Mouse (Mus musculus) MEL (cell line): ENCODE data around the gene Ccdc175.

ENCODE experiments used
- CTCF ChIP-seq, 3 experiments: IDR thresholded peaks in 2 of 3; conservative IDR thresholded peaks in 1 of 3; 2 replicates each; pipeline ENCODE4 v1.5.1; 2011 to 2012; ENCODE audit warnings: low read length in 3 of 3, low read depth in 2 of 3, mild to moderate bottlenecking in 2 of 3, improper control_type of control experiment in 1 of 3, inconsistent platforms in 1 of 3, mixed read lengths in 1 of 3, moderate library complexity in 1 of 3; ENCODE audit not compliant: control insufficient read depth in 1 of 3, insufficient read depth in 1 of 3, poor library complexity in 1 of 3, severe bottlenecking in 1 of 3
- EP300 ChIP-seq, 2 experiments: IDR thresholded peaks; 2 replicates each; pipeline ENCODE4 v1.6.1; 2011; ENCODE audit warnings: improper control_type of control experiment in 2 of 2, low read length in 2 of 2, low read depth in 1 of 2, mild to moderate bottlenecking in 1 of 2
- ETS1 ChIP-seq: IDR thresholded peaks from 2 replicates; pipeline ENCODE4 v1.6.1; 2012; ENCODE audit warnings: low read depth, mild to moderate bottlenecking, inconsistent platforms, low read length, improper control_type of control experiment, moderate library complexity
- MAX ChIP-seq: IDR thresholded peaks from 2 replicates; pipeline ENCODE4 v1.6.1; 2011; ENCODE audit warnings: low read length, improper control_type of control experiment
- POLR2A ChIP-seq, 2 experiments: IDR thresholded peaks; 2 replicates each; pipeline ENCODE4 v1.6.1; 2011 to 2012; ENCODE audit warnings: low read length in 2 of 2, mild to moderate bottlenecking in 2 of 2, control low read depth in 1 of 2, improper control_type of control experiment in 1 of 2, low read depth in 1 of 2, moderate library complexity in 1 of 2; ENCODE audit not compliant: control insufficient read depth in 1 of 2, insufficient read depth in 1 of 2, poor library complexity in 1 of 2
- UBTF ChIP-seq: IDR thresholded peaks from 2 replicates; pipeline ENCODE4 v1.6.1; 2012; ENCODE audit warnings: low read depth, mild to moderate bottlenecking, inconsistent platforms, low read length, improper control_type of control experiment, moderate library complexity, borderline replicate concordance; ENCODE audit not compliant: insufficient read depth
- USF2 ChIP-seq, 2 experiments: IDR thresholded peaks; 2 replicates each; pipeline ENCODE4 v1.6.1; 2011 to 2012; ENCODE audit warnings: improper control_type of control experiment in 2 of 2, low read length in 2 of 2, borderline replicate concordance in 1 of 2, inconsistent platforms in 1 of 2, low read depth in 1 of 2, mild to moderate bottlenecking in 1 of 2; ENCODE audit not compliant: insufficient read depth in 1 of 2

DNA sequence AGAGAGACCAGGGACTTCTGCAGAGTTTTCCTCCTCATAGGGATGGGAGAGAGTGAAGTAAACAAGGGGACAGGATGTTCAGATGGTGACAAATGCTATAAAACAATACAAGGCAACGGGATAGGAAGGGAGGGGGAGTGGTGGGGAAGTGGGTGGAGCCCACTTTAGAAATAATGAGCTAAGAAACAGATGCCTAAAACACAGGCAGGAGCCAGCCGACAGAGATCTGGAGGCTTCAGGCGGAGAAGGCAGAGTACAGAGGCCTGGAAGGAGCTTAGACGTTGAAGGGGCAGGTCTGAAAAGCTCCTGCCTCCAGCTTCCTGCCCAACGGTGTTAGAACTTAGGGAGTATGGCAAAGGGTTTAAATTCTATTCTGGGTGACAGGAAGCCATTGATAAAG is 28.7 kb upstream of the Ccdc175 start:
- TF ChIP-seq POLR2A (IDR thresholded peaks at IDR 0.05; ENCODE audit: control insufficient read depth in 1 of 2, insufficient read depth in 1 of 2, low read depth in 1 of 2, low read length in 2 of 2, poor library complexity in 1 of 2) (no peak), CTCF (IDR thresholded peaks at IDR 0.05 in 2 of 3, conservative IDR thresholded peaks at IDR 0.05 in 1 of 3; ENCODE audit: control insufficient read depth in 1 of 3, insufficient read depth in 1 of 3, low read depth in 2 of 3, low read length in 3 of 3, poor library complexity in 1 of 3, severe bottlenecking in 1 of 3) (no peak), UBTF (no peak), EP300 (IDR thresholded peaks at IDR 0.05; ENCODE audit: low read depth in 1 of 2, low read length in 2 of 2) (no peak), ETS1 (no peak), MAX (no peak), USF2 (IDR thresholded peaks at IDR 0.05; ENCODE audit: borderline replicate concordance in 1 of 2, insufficient read depth in 1 of 2, low read depth in 1 of 2, low read length in 2 of 2) (no peak)
